Comparison of ENCODE assay signal across 21 mouse cellular contexts in genomic region chr15:83455637-83456036, GRCm38 (mm10). TPM values are rescaled to one million over a fixed set of nuclear protein-coding genes. Genes with fewer than 3 reads are reported as not detected.
DNase-seq lines count a peak whose midpoint lies in the region; ATAC-seq lines count a peak whose summit lies in the region.
"Had no signal": no experiment of that assay in that cellular context is flagged by ENCODE, and none has a peak within 500 bp of the region (broad histone marks: within the 10 kb centered on the region; RNA-seq: fewer than 3 reads in every experiment).

No protein-coding gene starts in this region.

- WGBS in intestine, embryonic 16.5 days: 90% methylated on average over 5 of the region's 5 CpGs
- 86% methylated on average over 5 of the region's 5 CpGs for WGBS in intestine, embryonic 15.5 days
- 90% methylated on average over 5 of the region's 5 CpGs for WGBS in neural tube, embryonic 15.5 days

- no peak for ATAC-seq in intestine, embryonic 16.5 days
- ATAC-seq in intestine, embryonic 15.5 days: no peak
- ATAC-seq in neural tube, embryonic 15.5 days (ENCODE audit: low FRiP score): no peak
- no peak for ATAC-seq in frontal cortex, adult (ENCODE audit: low TSS enrichment)
- ATAC-seq: forebrain, embryonic 15.5 days had no signal

- no peak overlapping the region for H3K4me3 ChIP-seq in intestine, embryonic 16.5 days (ENCODE audit: low read length)
- H3K4me3 ChIP-seq in intestine, embryonic 15.5 days (replicated peaks): no peak overlapping the region
- H3K4me3 ChIP-seq in neural tube, embryonic 15.5 days (replicated peaks): no peak overlapping the region
- H3K4me3 ChIP-seq: forebrain, embryonic 15.5 days; neural tube, embryonic 12.5 days had no signal

- DNase-seq in CD4-positive helper T cell, adult 2 months (ENCODE audit: low read depth, low spot score): peak; percentile 58
- DNase-seq in R1 (ENCODE audit: low read depth, low spot score): peak; percentile 58
- peak; percentile 59 for DNase-seq in lung, postnatal 10 days
- no peak for DNase-seq in urinary bladder, adult 2 months (ENCODE audit: low spot score)
- DNase-seq: adrenal gland, postnatal 14 days; B cell, adult 2 months; cerebellum, adult 18-20 months; cerebellum, postnatal 36 days; heart, postnatal 14 days; layer of hippocampus, postnatal 36 days; midbrain, embryonic 14.5 days; right cerebral cortex, postnatal 14 days had no signal

- H3K9me3 ChIP-seq in intestine, embryonic 16.5 days (ENCODE audit: control insufficient read depth, low read length): no peaks in the 10 kb centered on the region
- H3K9me3 ChIP-seq in intestine, embryonic 15.5 days: no peaks in the 10 kb centered on the region
- H3K9me3 ChIP-seq in neural tube, embryonic 15.5 days (replicated peaks): no peaks in the 10 kb centered on the region
- H3K9me3 ChIP-seq: forebrain, embryonic 15.5 days; G1E; neural tube, embryonic 12.5 days had no signal

- H3K9ac ChIP-seq in intestine, embryonic 16.5 days (ENCODE audit: low read depth, low read length): no peak overlapping the region
- H3K9ac ChIP-seq in intestine, embryonic 15.5 days: no peak overlapping the region
- H3K9ac ChIP-seq in neural tube, embryonic 15.5 days (replicated peaks): no peak overlapping the region
- H3K9ac ChIP-seq: forebrain, embryonic 15.5 days; hindbrain, embryonic 14.5 days; liver, embryonic 14.5 days; neural tube, embryonic 12.5 days had no signal

- H3K27ac ChIP-seq in intestine, embryonic 16.5 days (ENCODE audit: low read length): 0 out of 2 replicates have a peak overlapping the region, but pooled peaks have one; percentile 9
- no peak overlapping the region for H3K27ac ChIP-seq in intestine, embryonic 15.5 days
- H3K27ac ChIP-seq in neural tube, embryonic 15.5 days (replicated peaks): no peak overlapping the region
- H3K27ac ChIP-seq: forebrain, embryonic 15.5 days; hindbrain, embryonic 14.5 days; liver, embryonic 14.5 days; neural tube, embryonic 12.5 days had no signal

- H3K27me3 ChIP-seq in intestine, embryonic 16.5 days (replicated peaks; ENCODE audit: control insufficient read depth, insufficient read depth, low read length): no peaks in the 10 kb centered on the region
- H3K27me3 ChIP-seq in intestine, embryonic 15.5 days (replicated peaks): no peaks in the 10 kb centered on the region
- no peaks in the 10 kb centered on the region for H3K27me3 ChIP-seq in neural tube, embryonic 15.5 days (replicated peaks)
- H3K27me3 ChIP-seq: forebrain, embryonic 15.5 days; neural tube, embryonic 12.5 days had no signal

- H3K4me2 ChIP-seq in intestine, embryonic 16.5 days (ENCODE audit: low read depth, low read length): no peak overlapping the region
- H3K4me2 ChIP-seq in intestine, embryonic 15.5 days (replicated peaks): no peak overlapping the region
- no peak overlapping the region for H3K4me2 ChIP-seq in neural tube, embryonic 15.5 days
- H3K4me2 ChIP-seq: forebrain, embryonic 15.5 days; hindbrain, embryonic 14.5 days; neural tube, embryonic 12.5 days had no signal

- peaks cover 40% of the 10 kb centered on the region for H3K4me1 ChIP-seq in intestine, embryonic 16.5 days (ENCODE audit: control insufficient read depth, insufficient read depth, low read length)
- H3K4me1 ChIP-seq in intestine, embryonic 15.5 days (replicated peaks): peaks cover 30% of the 10 kb centered on the region
- H3K4me1 ChIP-seq in neural tube, embryonic 15.5 days: peaks cover 9% of the 10 kb centered on the region
- H3K4me1 ChIP-seq: neural tube, embryonic 12.5 days had no signal

- no peaks in the 10 kb centered on the region for H3K36me3 ChIP-seq in intestine, embryonic 16.5 days (ENCODE audit: control insufficient read depth, insufficient read depth, low read length)
- no peaks in the 10 kb centered on the region for H3K36me3 ChIP-seq in intestine, embryonic 15.5 days
- H3K36me3 ChIP-seq in neural tube, embryonic 15.5 days: no peaks in the 10 kb centered on the region
- H3K36me3 ChIP-seq: forebrain, embryonic 15.5 days; neural tube, embryonic 12.5 days had no signal

RNA-seq across cellular contexts. Expression of gene Pacsin2, which starts 8.8 kb away (rescaled TPM):
- 76.4 and 81.6 TPM in 2 replicates for polyA plus RNA-seq in intestine, embryonic 16.5 days (2015; fragmentation: Nextera tagmentation; extraction: Ambion mirVana)
- 70.8 and 78.1 TPM in 2 replicates for polyA plus RNA-seq in intestine, embryonic 15.5 days (2015; fragmentation: Nextera tagmentation; extraction: Ambion mirVana)
- polyA plus RNA-seq in neural tube, embryonic 15.5 days (2015; fragmentation: Nextera tagmentation; extraction: Ambion mirVana): 25.2 and 39.3 TPM in 2 replicates
- polyA plus RNA-seq in urinary bladder, adult 2 months (2012; rRNA removed): 71.5 and 88.1 TPM in 2 replicates

RNA-seq across cellular contexts. Expression of gene Ttll1, which starts 55.1 kb away (rescaled TPM):
- polyA plus RNA-seq in intestine, embryonic 16.5 days (2015; fragmentation: Nextera tagmentation; extraction: Ambion mirVana): 14.1 and 17.1 TPM in 2 replicates
- 17.1 and 18.4 TPM in 2 replicates for polyA plus RNA-seq in intestine, embryonic 15.5 days (2015; fragmentation: Nextera tagmentation; extraction: Ambion mirVana)
- polyA plus RNA-seq in neural tube, embryonic 15.5 days (2015; fragmentation: Nextera tagmentation; extraction: Ambion mirVana): 95.7 and 112 TPM in 2 replicates
- polyA plus RNA-seq in urinary bladder, adult 2 months (2012; rRNA removed): 15.1 and 23.2 TPM in 2 replicates
